Mouse (Mus musculus) forebrain, embryonic 12.5 days (tissue): ENCODE results near the gene Gm20517. TPM values are rescaled to one million over a fixed set of nuclear protein-coding genes. Genes with fewer than 3 reads are reported as not detected.

Experiments
- ATAC-seq: fragments of 200-750 bp; cut with Nextera tagmentation; 2 replicates; pipeline ENCODE4 v1.8.0; 2017; ENCODE audit warnings: moderate TSS enrichment; ENCODE audit not compliant: low FRiP score
- H3K27ac ChIP-seq: fragments of 300-500 bp; sonication (generic); 2 replicates; pipeline ENCODE4 v1.5.1; 2016; ENCODE audit warnings: mild to moderate bottlenecking
- H3K27me3 ChIP-seq: fragments of 300-500 bp; sonication (generic); 2 replicates; pipeline ENCODE4 v1.6.1; 2016; ENCODE audit warnings: mild to moderate bottlenecking
- H3K36me3 ChIP-seq: fragments of 300-500 bp; sonication (generic); replicated peaks from 2 replicates; pipeline ENCODE4 v1.6.1; 2016; ENCODE audit warnings: mild to moderate bottlenecking
- H3K4me1 ChIP-seq: fragments of 300-500 bp; sonication (generic); 2 replicates; pipeline ENCODE4 v1.6.1; 2016
- H3K4me2 ChIP-seq: fragments of 300-500 bp; sonication (generic); 2 replicates; pipeline ENCODE4 v1.6.1; 2016; ENCODE audit warnings: mild to moderate bottlenecking, moderate library complexity
- H3K4me3 ChIP-seq: fragments of 300-500 bp; sonication (generic); replicated peaks from 2 replicates; pipeline ENCODE4 v1.5.1; 2016; ENCODE audit warnings: mild to moderate bottlenecking
- H3K9ac ChIP-seq: fragments of 300-500 bp; sonication (generic); 2 replicates; pipeline ENCODE4 v1.6.1; 2016; ENCODE audit warnings: mild to moderate bottlenecking
- H3K9me3 ChIP-seq: fragments of 300-500 bp; sonication (generic); 2 replicates; pipeline ENCODE4 v1.6.1; 2016
- WGBS: fragments of 180-500 bp; shearing (Covaris S2); methylation state at CpG from one replicate; pipeline ENCODE4 v1.1.7; 2016; 5-methylcytosine and 5-hydroxymethylcytosine counted together
- polyA plus RNA-seq: library from polyadenylated mRNA; unstranded; fragments of >200 nt; fragmentation: Nextera tagmentation; extraction: Ambion mirVana; gene quantifications from 2 replicates; pipeline ENCODE4 v1.2.1, GENCODE M21; 2016

The Gm20517 gene
- polyA plus RNA-seq, 1 experiment from 2014 or later = 1.6 TPM

GRCm38 (mm10) chr17:47707961-47708360 lies 96.6 kb downstream of the Gm20517 start:
- ATAC-seq = no peak
- WGBS = 79% methylated on average over 3 of the region's 3 CpGs

DNA sequence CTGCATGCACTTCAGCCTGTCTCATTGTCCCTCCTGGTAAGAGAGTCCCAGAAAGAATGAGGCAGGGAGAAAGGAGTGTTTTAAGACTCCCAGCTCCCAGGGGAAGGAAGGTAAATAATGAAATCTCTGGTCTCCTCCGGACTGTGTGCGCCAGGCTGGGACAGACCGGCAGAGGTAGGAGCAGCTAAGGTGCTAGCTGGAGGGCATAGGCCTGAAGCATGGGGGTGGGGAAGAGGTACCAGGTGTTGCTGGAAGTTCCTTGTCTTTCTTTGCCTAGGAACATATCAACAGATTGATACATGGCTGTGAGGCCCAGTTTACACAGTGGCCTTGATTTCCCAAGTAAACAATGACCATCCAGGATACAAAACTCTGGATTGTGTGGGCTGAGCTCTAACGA lies 97.6 kb downstream of the Gm20517 start:
- 82% methylated on average over 4 of the region's 4 CpGs for WGBS
- H3K4me1 ChIP-seq = no peaks in the 10 kb centered on the region
- no peak for ATAC-seq

More at GRCm38 (mm10) chr17:47707961-47708360, 96.6 kb downstream of the Gm20517 start:
- no peak overlapping the region for H3K9ac ChIP-seq
- 0 out of 2 replicates have a peak, but pooled peaks cover 3% of the 10 kb centered on the region for H3K4me1 ChIP-seq
- H3K4me2 ChIP-seq = no peak overlapping the region
- H3K27me3 ChIP-seq = peaks cover 10% of the 10 kb centered on the region
- H3K27ac ChIP-seq = no peak overlapping the region
- H3K9me3 ChIP-seq = no peaks in the 10 kb centered on the region
- H3K4me3 ChIP-seq = no peak overlapping the region
- peaks cover 7% of the 10 kb centered on the region; the same call in 1 of the 2 replicates for H3K36me3 ChIP-seq

GRCm38 (mm10) chr17:47710036-47710435 lies 98.6 kb downstream of the Gm20517 start:
- Histone ChIP-seq H3K27ac (no peak overlapping the region), H3K36me3 (no peaks in the 10 kb centered on the region), H3K4me2 (no peak overlapping the region), H3K9me3 (no peaks in the 10 kb centered on the region), H3K4me1 (no peaks in the 10 kb centered on the region), H3K27me3 (no peaks in the 10 kb centered on the region), H3K9ac (no peak overlapping the region), H3K4me3 (no peak overlapping the region)
- no peak for ATAC-seq
- WGBS = 83% methylated on average over 3 of the region's 3 CpGs

More for the DNA sequence above, 97.6 kb downstream of the Gm20517 start:
- no peak overlapping the region for H3K4me3 ChIP-seq
- no peaks in the 10 kb centered on the region for H3K27me3 ChIP-seq
- H3K4me2 ChIP-seq = no peak overlapping the region
- H3K27ac ChIP-seq = no peak overlapping the region
- H3K9me3 ChIP-seq = no peaks in the 10 kb centered on the region
- H3K36me3 ChIP-seq = no peaks in the 10 kb centered on the region
- H3K9ac ChIP-seq = no peak overlapping the region

DNA sequence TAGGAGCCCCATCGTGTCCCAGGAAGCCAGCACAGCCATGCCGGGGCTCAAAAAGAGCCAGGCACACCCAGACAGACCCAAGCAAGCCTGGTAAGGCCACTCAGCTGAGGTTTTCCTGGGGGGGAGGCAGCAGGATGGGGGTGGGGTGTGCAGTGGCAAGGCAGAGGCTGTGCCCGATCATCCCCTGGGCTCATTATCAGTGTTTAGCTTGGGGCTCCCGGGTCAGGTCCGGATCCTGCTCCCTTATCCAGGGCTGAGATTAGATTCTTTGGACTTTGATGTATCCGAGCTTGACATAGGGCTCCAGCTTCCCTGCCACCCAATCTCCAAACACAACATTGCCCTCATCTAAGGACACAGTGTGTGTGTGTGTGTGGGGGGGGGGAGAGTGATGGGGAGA lies 100.5 kb downstream of the Gm20517 start:
- no peaks in the 10 kb centered on the region; the same call in 1 of the 2 replicates for H3K27me3 ChIP-seq
- H3K27ac ChIP-seq = no peak overlapping the region
- no peaks in the 10 kb centered on the region for H3K9me3 ChIP-seq
- H3K36me3 ChIP-seq = no peaks in the 10 kb centered on the region
- ATAC-seq = no peak
- H3K4me1 ChIP-seq = no peaks in the 10 kb centered on the region
- H3K4me3 ChIP-seq = no peak overlapping the region
- 70% methylated on average over 6 of the region's 6 CpGs for WGBS
- H3K9ac ChIP-seq = no peak overlapping the region
- no peak overlapping the region for H3K4me2 ChIP-seq

GRCm38 (mm10) chr17:47712889-47713571 lies 101.6 kb downstream of the Gm20517 start:
- Histone ChIP-seq H3K4me2 (no peak overlapping the region), H3K4me1 (no peaks in the 10 kb centered on the region), H3K27me3 (no peaks in the 10 kb centered on the region; the same call in 1 of the 2 replicates), H3K9me3 (no peaks in the 10 kb centered on the region), H3K36me3 (no peaks in the 10 kb centered on the region), H3K4me3 (no peak overlapping the region), H3K9ac (no peak overlapping the region), H3K27ac (no peak overlapping the region)
- ATAC-seq = no peak
- WGBS = 45% methylated on average over 9 of the region's 22 CpGs

GRCm38 (mm10) chr17:47715037-47715436 lies 103.6 kb downstream of the Gm20517 start:
- 65% methylated on average over 3 of the region's 3 CpGs for WGBS
- no peaks in the 10 kb centered on the region for H3K4me1 ChIP-seq
- ATAC-seq = no peak
- H3K4me3 ChIP-seq = no peak overlapping the region
- H3K27ac ChIP-seq = no peak overlapping the region
- no peaks in the 10 kb centered on the region; the same call in 1 of the 2 replicates for H3K27me3 ChIP-seq
- H3K9me3 ChIP-seq = no peaks in the 10 kb centered on the region
- no peak overlapping the region for H3K9ac ChIP-seq
- H3K36me3 ChIP-seq = no peaks in the 10 kb centered on the region
- H3K4me2 ChIP-seq = no peak overlapping the region

DNA sequence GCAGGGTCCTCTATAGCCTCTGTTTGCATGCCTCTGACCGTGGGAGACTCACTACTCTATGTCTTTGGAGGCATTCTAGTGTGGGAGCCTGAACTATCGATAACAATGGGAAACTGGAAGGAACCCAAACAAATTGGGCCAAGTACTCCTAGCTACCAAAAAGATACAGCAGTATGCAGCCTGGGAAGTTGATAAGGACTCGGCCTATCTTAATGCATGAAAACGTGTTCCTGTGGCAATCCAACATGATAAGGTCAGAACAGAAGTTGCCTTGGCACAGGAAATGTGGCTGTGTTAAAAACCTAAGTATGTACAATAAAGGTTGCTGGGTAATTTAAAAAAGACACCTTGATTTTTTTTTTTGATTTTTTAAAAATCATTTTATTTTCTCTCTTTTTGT lies 109.8 kb downstream of the Gm20517 start:
- ATAC-seq = no peak
- Histone ChIP-seq H3K36me3 (no peaks in the 10 kb centered on the region), H3K9me3 (no peaks in the 10 kb centered on the region), H3K27me3 (0 out of 2 replicates have a peak, but pooled peaks cover 3% of the 10 kb centered on the region), H3K4me1 (no peaks in the 10 kb centered on the region), H3K4me3 (no peak overlapping the region), H3K9ac (no peak overlapping the region), H3K4me2 (no peak overlapping the region), H3K27ac (no peak overlapping the region)
- 86% methylated on average over 4 of the region's 4 CpGs for WGBS

GRCm38 (mm10) chr17:47726566-47726965 lies 115.2 kb downstream of the Gm20517 start, which contains the start of gene Pgc:
TSS of gene Pgc (plus strand) at chr17:47726842.
- Histone ChIP-seq H3K4me3 (no peak within 1 kb of the TSS), H3K4me1 (no peaks in the 10 kb centered on the region), H3K36me3 (no peaks in the 10 kb centered on the region), H3K4me2 (no peak within 1 kb of the TSS), H3K27ac (no peak within 1 kb of the TSS), H3K9me3 (no peaks in the 10 kb centered on the region), H3K9ac (no peak within 1 kb of the TSS), H3K27me3 (0 out of 2 replicates have a peak, but pooled peaks cover 8% of the 10 kb centered on the region)
- WGBS = 80% methylated on average over 11 of the region's 11 CpGs
- no peak for ATAC-seq

DNA sequence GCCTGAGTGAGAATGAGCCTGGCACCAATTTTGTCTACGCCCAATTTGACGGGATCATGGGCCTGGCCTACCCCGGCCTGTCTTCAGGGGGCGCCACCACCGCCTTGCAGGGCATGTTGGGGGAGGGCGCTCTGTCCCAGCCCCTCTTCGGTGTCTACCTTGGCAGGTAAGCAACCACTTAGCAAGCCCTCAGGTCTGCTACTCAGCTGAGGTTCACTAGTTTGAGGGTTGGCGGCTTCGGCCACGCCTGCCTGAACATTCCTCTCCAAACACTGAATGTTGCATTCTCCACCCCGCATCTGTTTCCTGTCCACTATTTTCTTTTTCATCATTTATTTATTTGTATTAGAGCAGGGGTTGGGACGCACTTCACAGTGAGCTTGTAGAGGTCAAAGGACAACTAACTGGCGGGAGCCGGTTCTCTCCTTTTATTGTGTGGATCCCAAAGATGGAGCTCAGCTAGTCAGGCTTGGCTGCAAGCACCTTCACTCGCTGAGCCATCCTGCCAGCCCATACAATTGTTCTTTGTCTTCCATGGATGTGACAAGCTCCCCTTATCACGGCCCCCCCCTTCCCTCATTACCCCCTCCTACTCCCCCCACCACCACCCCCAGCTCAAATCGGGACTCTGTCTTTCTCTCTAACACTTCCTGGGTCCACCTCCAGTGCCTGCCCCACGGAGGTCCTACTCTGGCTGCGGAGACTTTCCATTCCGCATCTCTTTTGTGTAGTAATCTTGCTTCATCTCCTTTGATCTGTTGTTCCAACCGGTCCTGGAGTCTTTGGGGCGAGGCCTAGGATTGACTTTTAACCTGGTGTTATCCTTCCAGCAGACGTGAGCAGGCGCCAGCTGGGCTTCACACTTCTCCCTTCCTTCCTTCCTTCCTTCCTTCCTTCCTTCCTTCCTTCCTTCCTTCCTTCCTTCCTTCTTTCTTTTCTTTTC lies 119.5 kb downstream of the Gm20517 start:
- no peaks in the 10 kb centered on the region for H3K9me3 ChIP-seq
- H3K9ac ChIP-seq = no peak overlapping the region
- H3K4me3 ChIP-seq = no peak overlapping the region
- no peak overlapping the region for H3K27ac ChIP-seq
- H3K36me3 ChIP-seq = no peaks in the 10 kb centered on the region
- H3K27me3 ChIP-seq = 0 out of 2 replicates have a peak, but pooled peaks cover 12% of the 10 kb centered on the region
- H3K4me2 ChIP-seq = no peak overlapping the region
- no peaks in the 10 kb centered on the region for H3K4me1 ChIP-seq
- WGBS = 53% methylated on average over 24 of the region's 24 CpGs
- ATAC-seq = no peak

Other genes with a start within 250 kb of the Gm20517 start
- gene Mrps10, start 242.7 kb upstream of the Gm20517 start, polyA plus RNA-seq = 69.2 and 71.3 TPM in 2 replicates
- 0.46 and 0.68 TPM in 2 replicates for gene Guca1b, start 226.2 kb upstream of the Gm20517 start, polyA plus RNA-seq
- 0.23 and 0.60 TPM in 2 replicates for gene Guca1a, start 211.0 kb upstream of the Gm20517 start, polyA plus RNA-seq
- gene AI661453, start 175.0 kb upstream of the Gm20517 start, polyA plus RNA-seq = 0.13 and 0.19 TPM in 2 replicates
- gene 1700001C19Rik, start 174.2 kb upstream of the Gm20517 start, polyA plus RNA-seq = 0.19 and 0.31 TPM in 2 replicates
- 31.1 and 32.9 TPM in 2 replicates for gene Taf8, start 109.3 kb upstream of the Gm20517 start, polyA plus RNA-seq
- 124 and 137 TPM in 2 replicates for gene Ccnd3, start 106.5 kb upstream of the Gm20517 start, polyA plus RNA-seq
- 32.7 and 33.7 TPM in 2 replicates for gene Bysl, start 97 bp upstream of the Gm20517 start, polyA plus RNA-seq
- gene Med20, start within 50 bp of the Gm20517 start, polyA plus RNA-seq = 38.5 and 41.5 TPM in 2 replicates
- 11.1 and 12.2 TPM in 2 replicates for gene Usp49, start 19.1 kb downstream of the Gm20517 start, polyA plus RNA-seq
- 346 and 368 TPM in 2 replicates for gene Tomm6, start 76.8 kb downstream of the Gm20517 start, polyA plus RNA-seq
- 11.1 and 11.9 TPM in 2 replicates for gene Frs3, start 77.4 kb downstream of the Gm20517 start, polyA plus RNA-seq
- 0.40 and 0.60 TPM in 2 replicates for gene Gm21981, start 82.9 kb downstream of the Gm20517 start, polyA plus RNA-seq
- gene Prickle4, start 83.1 kb downstream of the Gm20517 start, polyA plus RNA-seq = 0.91 and 1.0 TPM in 2 replicates
- not detected in 2 replicates for gene Pgc, start 115.3 kb downstream of the Gm20517 start, polyA plus RNA-seq
- gene Tfeb, start 125.4 kb downstream of the Gm20517 start, polyA plus RNA-seq = 1.7 and 2.4 TPM in 2 replicates
- 7.2 and 9.9 TPM in 2 replicates for gene Mdfi, start 223.1 kb downstream of the Gm20517 start, polyA plus RNA-seq